In genomic region chr2:112203056-112203455, GRCm38 (mm10) we compare ENCODE assay signal across 23 mouse cellular contexts. TPM values are rescaled to one million over a fixed set of nuclear protein-coding genes. Genes with fewer than 3 reads are reported as not detected.
DNase-seq lines count a peak whose midpoint lies in the region; ATAC-seq and TF ChIP-seq lines count a peak whose summit lies in the region.
"Had no signal": no experiment of that assay in that cellular context is flagged by ENCODE, and none has a peak within 500 bp of the region (broad histone marks: within the 10 kb centered on the region; RNA-seq: fewer than 3 reads in every experiment).

No protein-coding gene starts in this region.

- no peaks in the 10 kb centered on the region for H3K36me3 ChIP-seq in hindbrain, embryonic 16.5 days (ENCODE audit: control insufficient read depth, insufficient read depth, low read length)
- H3K36me3 ChIP-seq in hindbrain, embryonic 10.5 days: no peaks in the 10 kb centered on the region
- H3K36me3 ChIP-seq in midbrain, embryonic 14.5 days (ENCODE audit: control insufficient read depth, insufficient read depth, low read length): no peaks in the 10 kb centered on the region
- no peaks in the 10 kb centered on the region for H3K36me3 ChIP-seq in midbrain, embryonic 11.5 days (ENCODE audit: control insufficient read depth, insufficient read depth, low read length)
- H3K36me3 ChIP-seq: embryonic facial prominence, embryonic 12.5 days; G1E; hindbrain, embryonic 15.5 days; limb, embryonic 12.5 days; liver, embryonic 15.5 days; neural tube, embryonic 13.5 days had no signal

- no peak overlapping the region for H3K4me2 ChIP-seq in hindbrain, embryonic 16.5 days (ENCODE audit: low read length)
- no peak overlapping the region for H3K4me2 ChIP-seq in midbrain, embryonic 14.5 days (ENCODE audit: low read length)
- no peak overlapping the region for H3K4me2 ChIP-seq in midbrain, embryonic 11.5 days
- H3K4me2 ChIP-seq: embryonic facial prominence, embryonic 12.5 days; hindbrain, embryonic 15.5 days; limb, embryonic 12.5 days; liver, embryonic 15.5 days; neural tube, embryonic 13.5 days had no signal

- no peaks in the 10 kb centered on the region for H3K27me3 ChIP-seq in hindbrain, embryonic 16.5 days (replicated peaks; ENCODE audit: control insufficient read depth, insufficient read depth, low read length)
- H3K27me3 ChIP-seq in hindbrain, embryonic 10.5 days (ENCODE audit: insufficient read depth, poor library complexity, severe bottlenecking): no peaks in the 10 kb centered on the region
- no peaks in the 10 kb centered on the region for H3K27me3 ChIP-seq in midbrain, embryonic 14.5 days (ENCODE audit: control insufficient read depth, insufficient read depth, low read length)
- no peaks in the 10 kb centered on the region for H3K27me3 ChIP-seq in midbrain, embryonic 11.5 days (ENCODE audit: control insufficient read depth, insufficient read depth, low read length)
- H3K27me3 ChIP-seq: embryonic facial prominence, embryonic 12.5 days; hindbrain, embryonic 15.5 days; limb, embryonic 12.5 days; liver, embryonic 15.5 days; megakaryocyte, embryonic 14.5 days; neural tube, embryonic 13.5 days had no signal

- no peak for TF ChIP-seq POLR2A in brain, embryonic 14.5 days (IDR thresholded peaks at IDR 0.05; ENCODE audit: borderline replicate concordance, extremely low read depth, insufficient read depth, insufficient read length, poor library complexity, severe bottlenecking)

- no peak overlapping the region for H3K27ac ChIP-seq in hindbrain, embryonic 16.5 days (ENCODE audit: low read depth, low read length)
- no peak overlapping the region for H3K27ac ChIP-seq in hindbrain, embryonic 10.5 days
- H3K27ac ChIP-seq in midbrain, embryonic 14.5 days (replicated peaks; ENCODE audit: low read depth, low read length): no peak overlapping the region
- no peak overlapping the region for H3K27ac ChIP-seq in midbrain, embryonic 11.5 days (ENCODE audit: low read depth, low read length)
- H3K27ac ChIP-seq: embryonic facial prominence, embryonic 12.5 days; hindbrain, embryonic 15.5 days; limb, embryonic 12.5 days; liver, embryonic 15.5 days; neural tube, embryonic 13.5 days had no signal

- 0 out of 2 replicates have a peak, but pooled peaks have one; percentile 24 for ATAC-seq in hindbrain, embryonic 16.5 days
- no peak for ATAC-seq in midbrain, embryonic 14.5 days (ENCODE audit: low FRiP score, low TSS enrichment)
- no peak for ATAC-seq in midbrain, embryonic 11.5 days (ENCODE audit: low FRiP score)
- ATAC-seq: activated CD4-positive, CD25-positive, alpha-beta regulatory T cell, adult 4 months had no signal

- WGBS in hindbrain, embryonic 16.5 days: 60% methylated on average over 6 of the region's 6 CpGs
- WGBS in hindbrain, embryonic 10.5 days: 87% methylated on average over 6 of the region's 6 CpGs
- WGBS in midbrain, embryonic 14.5 days: 83% methylated on average over 6 of the region's 6 CpGs
- 82% methylated on average over 6 of the region's 6 CpGs for WGBS in midbrain, embryonic 11.5 days

- no peaks in the 10 kb centered on the region for H3K9me3 ChIP-seq in hindbrain, embryonic 16.5 days (ENCODE audit: control insufficient read depth, low read length)
- no peaks in the 10 kb centered on the region for H3K9me3 ChIP-seq in hindbrain, embryonic 10.5 days
- H3K9me3 ChIP-seq in midbrain, embryonic 14.5 days (ENCODE audit: control insufficient read depth, low read length): no peaks in the 10 kb centered on the region
- H3K9me3 ChIP-seq in midbrain, embryonic 11.5 days (ENCODE audit: control insufficient read depth, low read length): no peaks in the 10 kb centered on the region
- H3K9me3 ChIP-seq: embryonic facial prominence, embryonic 12.5 days; G1E; hindbrain, embryonic 15.5 days; limb, embryonic 12.5 days; liver, embryonic 15.5 days; neural tube, embryonic 13.5 days had no signal

- H3K9ac ChIP-seq in hindbrain, embryonic 16.5 days (ENCODE audit: low read depth, low read length): no peak overlapping the region
- no peak overlapping the region for H3K9ac ChIP-seq in midbrain, embryonic 14.5 days (replicated peaks; ENCODE audit: low read length)
- H3K9ac ChIP-seq in midbrain, embryonic 11.5 days (ENCODE audit: low read length): no peak overlapping the region
- H3K9ac ChIP-seq: embryonic facial prominence, embryonic 12.5 days; hindbrain, embryonic 15.5 days; limb, embryonic 12.5 days; liver, embryonic 15.5 days; neural tube, embryonic 13.5 days had no signal

- no peak for DNase-seq in hindbrain, embryonic 10.5 days (ENCODE audit: low spot score)
- DNase-seq in midbrain, embryonic 14.5 days: peak; percentile 10
- no peak for DNase-seq in midbrain, embryonic 11.5 days (ENCODE audit: low spot score, missing footprints)
- peak; percentile 71 for DNase-seq in brain, embryonic 14.5 days (ENCODE audit: low read depth)
- peak; percentile 64 for DNase-seq in kidney, postnatal 14 days
- no peak for DNase-seq in natural killer cell, adult 2 months (ENCODE audit: low spot score in 2 of 2)
- DNase-seq: adrenal gland, postnatal 25 days; cerebellum, adult 8-10 months; gastrocnemius, postnatal 14 days; layer of hippocampus, adult 9-11 months; lung, postnatal 14 days; right cerebral cortex, postnatal 14 days had no signal

- no peak overlapping the region for H3K4me3 ChIP-seq in hindbrain, embryonic 16.5 days (ENCODE audit: low read length)
- H3K4me3 ChIP-seq in hindbrain, embryonic 10.5 days: no peak overlapping the region
- H3K4me3 ChIP-seq in midbrain, embryonic 14.5 days (replicated peaks; ENCODE audit: low read depth, low read length): no peak overlapping the region
- H3K4me3 ChIP-seq in midbrain, embryonic 11.5 days (ENCODE audit: low read depth, low read length): no peak overlapping the region
- H3K4me3 ChIP-seq: embryonic facial prominence, embryonic 12.5 days; hindbrain, embryonic 15.5 days; limb, embryonic 12.5 days; liver, embryonic 15.5 days; megakaryocyte, embryonic 14.5 days; neural tube, embryonic 13.5 days had no signal

- H3K4me1 ChIP-seq in hindbrain, embryonic 16.5 days (ENCODE audit: control insufficient read depth, insufficient read depth, low read depth, low read length): no peaks in the 10 kb centered on the region
- no peaks in the 10 kb centered on the region for H3K4me1 ChIP-seq in hindbrain, embryonic 10.5 days (replicated peaks)
- no peaks in the 10 kb centered on the region for H3K4me1 ChIP-seq in midbrain, embryonic 14.5 days (ENCODE audit: control insufficient read depth, insufficient read depth, low read length)
- no peaks in the 10 kb centered on the region for H3K4me1 ChIP-seq in midbrain, embryonic 11.5 days (ENCODE audit: control insufficient read depth, insufficient read depth, low read length)
- H3K4me1 ChIP-seq: embryonic facial prominence, embryonic 12.5 days; hindbrain, embryonic 15.5 days; limb, embryonic 12.5 days; liver, embryonic 15.5 days; megakaryocyte, embryonic 14.5 days; neural tube, embryonic 13.5 days had no signal

- TF ChIP-seq CTCF in brain, embryonic 14.5 days (IDR thresholded peaks at IDR 0.05; ENCODE audit: borderline replicate concordance, extremely low read depth, insufficient read depth, insufficient read length): no peak

RNA-seq across cellular contexts. Expression of gene Lpcat4, which starts 36.2 kb away (rescaled TPM):
- polyA plus RNA-seq in hindbrain, embryonic 16.5 days (2015; fragmentation: Nextera tagmentation; extraction: Ambion mirVana): 28.5 and 32.4 TPM in 2 replicates
- polyA plus RNA-seq in hindbrain, embryonic 10.5 days (2016; fragmentation: Nextera tagmentation; extraction: Ambion mirVana): 13.3 and 14.8 TPM in 2 replicates
- 13.9 and 18.7 TPM in 2 replicates for polyA plus RNA-seq in midbrain, embryonic 14.5 days (2014; fragmentation: Nextera tagmentation; extraction: Ambion mirVana)
- polyA plus RNA-seq in midbrain, embryonic 11.5 days (2014; fragmentation: Nextera tagmentation; extraction: Ambion mirVana): 8.9 and 9.3 TPM in 2 replicates
- 56.2 and 59.4 TPM in 2 replicates for polyA plus RNA-seq in brain, embryonic 14.5 days (2012; rRNA removed)

RNA-seq across cellular contexts. Expression of gene Olfr1318, which starts 49.1 kb away (rescaled TPM):
- 0.04 and 0.10 TPM in 2 replicates for polyA plus RNA-seq in hindbrain, embryonic 16.5 days (2015; fragmentation: Nextera tagmentation; extraction: Ambion mirVana)
- not detected in 2 replicates for polyA plus RNA-seq in hindbrain, embryonic 10.5 days (2016; fragmentation: Nextera tagmentation; extraction: Ambion mirVana)
- not detected in 2 replicates for polyA plus RNA-seq in midbrain, embryonic 14.5 days (2014; fragmentation: Nextera tagmentation; extraction: Ambion mirVana)
- polyA plus RNA-seq in midbrain, embryonic 11.5 days (2014; fragmentation: Nextera tagmentation; extraction: Ambion mirVana): not detected in 2 replicates
- not detected in 2 replicates for polyA plus RNA-seq in brain, embryonic 14.5 days (2012; rRNA removed)
- polyA plus RNA-seq: activated CD4-positive, CD25-positive, alpha-beta regulatory T cell, adult 4 months; embryonic facial prominence, embryonic 12.5 days; G1E; heart, embryonic 16.5 days; limb, embryonic 12.5 days; liver, embryonic 15.5 days; stomach, embryonic 16.5 days had no signal

RNA-seq across cellular contexts. Expression of gene Nutm1, which starts 56.0 kb away (rescaled TPM):
- 0.04 TPM in 1 of 2 replicates, not detected in the other for polyA plus RNA-seq in hindbrain, embryonic 16.5 days (2015; fragmentation: Nextera tagmentation; extraction: Ambion mirVana)
- not detected in 2 replicates for polyA plus RNA-seq in hindbrain, embryonic 10.5 days (2016; fragmentation: Nextera tagmentation; extraction: Ambion mirVana)
- 0.05 TPM in 1 of 2 replicates, not detected in the other for polyA plus RNA-seq in midbrain, embryonic 14.5 days (2014; fragmentation: Nextera tagmentation; extraction: Ambion mirVana)
- polyA plus RNA-seq in midbrain, embryonic 11.5 days (2014; fragmentation: Nextera tagmentation; extraction: Ambion mirVana): not detected in 2 replicates
- polyA plus RNA-seq in brain, embryonic 14.5 days (2012; rRNA removed): not detected in 2 replicates
- polyA plus RNA-seq: activated CD4-positive, CD25-positive, alpha-beta regulatory T cell, adult 4 months; embryonic facial prominence, embryonic 12.5 days; heart, embryonic 16.5 days had no signal

RNA-seq across cellular contexts. Expression of gene Nop10, which starts 58.7 kb away (rescaled TPM):
- 165 and 189 TPM in 2 replicates for polyA plus RNA-seq in hindbrain, embryonic 16.5 days (2015; fragmentation: Nextera tagmentation; extraction: Ambion mirVana)
- 178 and 208 TPM in 2 replicates for polyA plus RNA-seq in hindbrain, embryonic 10.5 days (2016; fragmentation: Nextera tagmentation; extraction: Ambion mirVana)
- polyA plus RNA-seq in midbrain, embryonic 14.5 days (2014; fragmentation: Nextera tagmentation; extraction: Ambion mirVana): 136 and 182 TPM in 2 replicates
- polyA plus RNA-seq in midbrain, embryonic 11.5 days (2014; fragmentation: Nextera tagmentation; extraction: Ambion mirVana): 160 and 161 TPM in 2 replicates
- polyA plus RNA-seq in brain, embryonic 14.5 days (2012; rRNA removed): 95.9 and 145 TPM in 2 replicates

Comparison
In these comparisons a context has a peak if more than half of its experiments do, and no peak if none do; other contexts are left out.
1. DNase-seq: peak in midbrain, embryonic 14.5 days (single experiment), brain, embryonic 14.5 days (single experiment) and kidney, postnatal 14 days (single experiment); none in hindbrain, embryonic 10.5 days (single experiment), midbrain, embryonic 11.5 days (single experiment) and natural killer cell, adult 2 months (0 of 2).